Mouse (Mus musculus) retina, postnatal 1 day (tissue): ENCODE measurements around the gene Ddn.

ENCODE experiments used
- DNase-seq: peaks from one replicate; pipeline ENCODE4 v3.0.0-alpha.2; 2012

Gene Ddn

GRCm38 (mm10) chr15:98796803-98797595 is 12.3 kb downstream of the Ddn start:
- peak; percentile 64 for DNase-seq

- DNase-seq = no peak
Observed at GRCm38 (mm10) chr15:98793141-98793698, 16.1 kb downstream of the Ddn start.

DNA sequence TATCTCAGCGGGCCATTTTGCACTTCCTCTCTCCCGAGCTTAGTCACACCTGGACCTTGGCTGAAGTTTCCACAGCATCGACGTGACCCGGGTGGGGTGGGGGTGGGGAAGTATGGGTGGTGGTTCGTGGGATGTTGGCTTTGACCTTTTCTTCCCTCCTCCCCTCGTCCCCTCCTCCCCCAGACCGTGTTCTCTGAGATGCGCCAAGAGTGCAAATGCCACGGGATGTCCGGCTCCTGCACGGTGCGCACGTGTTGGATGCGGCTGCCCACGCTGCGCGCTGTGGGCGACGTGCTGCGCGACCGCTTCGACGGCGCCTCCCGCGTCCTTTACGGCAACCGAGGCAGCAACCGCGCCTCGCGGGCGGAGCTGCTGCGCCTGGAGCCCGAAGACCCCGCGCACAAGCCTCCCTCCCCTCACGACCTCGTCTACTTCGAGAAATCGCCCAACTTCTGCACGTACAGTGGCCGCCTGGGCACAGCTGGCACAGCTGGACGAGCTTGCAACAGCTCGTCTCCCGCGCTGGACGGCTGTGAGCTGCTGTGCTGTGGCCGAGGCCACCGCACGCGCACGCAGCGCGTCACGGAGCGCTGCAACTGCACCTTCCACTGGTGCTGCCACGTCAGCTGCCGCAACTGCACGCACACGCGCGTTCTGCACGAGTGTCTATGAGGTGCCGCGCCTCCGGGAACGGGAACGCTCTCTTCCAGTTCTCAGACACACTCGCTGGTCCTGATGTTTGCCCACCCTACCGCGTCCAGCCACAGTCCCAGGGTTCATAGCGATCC is 16.9 kb downstream of the Ddn start:
- no peak for DNase-seq

DNA sequence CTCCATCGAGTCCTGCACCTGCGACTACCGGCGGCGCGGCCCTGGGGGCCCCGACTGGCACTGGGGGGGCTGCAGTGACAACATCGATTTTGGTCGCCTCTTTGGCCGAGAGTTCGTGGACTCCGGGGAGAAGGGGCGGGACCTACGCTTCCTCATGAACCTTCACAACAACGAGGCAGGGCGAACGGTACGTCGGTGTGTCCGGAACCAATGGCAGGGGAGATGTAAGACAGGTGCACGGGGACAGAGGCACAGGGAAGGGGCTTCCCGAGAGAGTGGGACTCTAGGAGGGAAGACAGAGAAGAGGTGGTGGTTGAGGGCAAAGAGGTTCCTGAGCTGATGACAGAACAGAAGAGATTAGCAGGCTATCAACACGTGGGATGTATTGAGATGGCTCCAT is 17.5 kb downstream of the Ddn start:
- DNase-seq = no peak

DNA sequence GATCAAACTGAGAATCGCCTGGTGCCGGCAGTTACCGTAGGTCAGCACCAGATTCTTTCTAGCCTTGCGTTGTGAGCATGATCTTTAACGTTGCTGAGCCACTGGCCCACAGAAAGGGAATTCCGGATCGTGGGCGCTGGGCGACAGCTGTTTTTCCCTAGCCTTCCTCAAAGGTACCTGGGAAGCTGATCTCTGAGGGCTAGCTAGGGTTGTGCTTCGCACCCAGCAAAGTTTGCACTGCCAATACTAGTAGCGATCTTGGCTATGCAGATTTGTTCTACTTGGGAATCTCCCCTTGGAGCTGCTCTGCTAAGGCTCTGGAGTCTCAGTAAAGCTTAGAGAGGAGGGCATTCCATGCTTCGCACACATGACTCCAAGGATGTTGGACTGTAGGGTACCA is 18.1 kb downstream of the Ddn start:
- DNase-seq = no peak

DNA sequence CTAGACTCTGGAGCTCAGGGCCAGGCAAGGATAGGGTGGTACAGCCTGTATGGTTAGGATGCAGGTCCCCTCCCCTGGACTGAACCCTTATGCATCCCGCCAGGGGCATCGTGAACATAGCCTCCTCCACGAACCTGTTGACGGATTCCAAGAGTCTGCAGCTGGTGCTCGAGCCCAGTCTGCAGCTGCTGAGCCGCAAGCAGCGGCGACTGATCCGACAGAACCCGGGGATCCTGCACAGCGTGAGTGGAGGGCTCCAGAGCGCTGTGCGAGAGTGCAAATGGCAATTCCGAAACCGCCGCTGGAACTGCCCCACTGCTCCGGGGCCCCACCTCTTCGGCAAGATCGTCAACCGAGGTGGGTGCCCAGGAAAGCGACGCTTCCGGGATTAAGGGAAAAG is 18.5 kb downstream of the Ddn start:
- DNase-seq = no peak

DNA sequence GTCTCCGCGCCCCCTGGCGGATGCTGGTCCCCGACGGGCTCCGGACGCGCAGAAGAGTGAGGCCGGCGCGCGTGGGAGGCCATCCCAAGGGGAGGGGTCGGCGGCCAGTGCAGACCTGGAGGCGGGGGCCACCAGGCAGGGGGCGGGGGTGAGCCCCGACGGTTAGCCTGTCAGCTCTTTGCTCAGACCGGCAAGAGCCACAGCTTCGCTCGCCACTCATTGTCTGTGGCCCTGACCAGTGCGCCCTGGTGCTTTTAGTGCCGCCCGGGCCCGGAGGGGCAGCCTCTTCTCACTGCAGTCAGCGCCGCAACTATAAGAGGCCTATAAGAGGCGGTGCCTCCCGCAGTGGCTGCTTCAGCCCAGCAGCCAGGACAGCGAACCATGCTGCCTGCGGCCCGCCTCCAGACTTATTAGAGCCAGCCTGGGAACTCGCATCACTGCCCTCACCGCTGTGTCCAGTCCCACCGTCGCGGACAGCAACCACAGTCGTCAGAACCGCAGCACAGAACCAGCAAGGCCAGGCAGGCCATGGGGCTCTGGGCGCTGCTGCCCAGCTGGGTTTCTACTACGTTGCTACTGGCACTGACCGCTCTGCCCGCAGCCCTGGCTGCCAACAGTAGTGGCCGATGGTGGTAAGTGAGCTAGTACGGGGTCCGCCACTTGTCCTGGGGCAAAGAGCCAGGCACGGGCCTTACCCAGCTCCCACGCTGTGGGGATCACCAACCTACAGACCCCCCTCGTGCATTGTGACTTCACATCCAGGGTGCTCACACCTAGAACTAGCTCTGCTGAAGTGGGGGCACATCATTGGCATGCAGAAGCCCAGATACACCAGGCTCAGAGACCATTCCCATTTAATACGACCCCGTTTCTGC is 19.4 kb downstream of the Ddn start, which contains the start of gene Wnt1:
Gene Wnt1, plus strand, starts transcription at position 197 of the 875 bp plus-strand sequence.
- DNase-seq = peak; percentile 80

- no peak for DNase-seq
Observed at GRCm38 (mm10) chr15:98788972-98789660, 20.2 kb downstream of the Ddn start.

DNA sequence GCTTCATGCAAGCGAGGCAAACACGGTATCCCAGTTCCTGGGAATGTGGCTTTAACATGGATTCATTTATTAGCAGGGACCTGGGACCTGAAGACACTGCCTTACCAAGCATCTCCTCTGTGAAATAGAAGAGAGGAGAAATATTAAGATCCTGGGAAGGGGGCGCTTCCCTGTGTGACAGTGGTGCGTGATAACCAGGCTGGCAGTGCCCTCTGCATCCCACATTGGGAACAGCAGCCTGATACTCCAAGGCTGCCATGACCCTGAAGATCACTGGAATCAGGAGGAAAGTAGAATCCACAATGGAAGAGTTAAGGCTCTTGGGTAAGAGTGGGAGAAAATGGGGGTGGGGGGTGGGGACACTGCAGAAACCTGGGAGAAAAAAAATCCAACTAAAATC is 21.4 kb downstream of the Ddn start:
- peak; percentile 64 for DNase-seq

GRCm38 (mm10) chr15:98785744-98786143 is 23.5 kb downstream of the Ddn start:
- peak; percentile 68 for DNase-seq

DNA sequence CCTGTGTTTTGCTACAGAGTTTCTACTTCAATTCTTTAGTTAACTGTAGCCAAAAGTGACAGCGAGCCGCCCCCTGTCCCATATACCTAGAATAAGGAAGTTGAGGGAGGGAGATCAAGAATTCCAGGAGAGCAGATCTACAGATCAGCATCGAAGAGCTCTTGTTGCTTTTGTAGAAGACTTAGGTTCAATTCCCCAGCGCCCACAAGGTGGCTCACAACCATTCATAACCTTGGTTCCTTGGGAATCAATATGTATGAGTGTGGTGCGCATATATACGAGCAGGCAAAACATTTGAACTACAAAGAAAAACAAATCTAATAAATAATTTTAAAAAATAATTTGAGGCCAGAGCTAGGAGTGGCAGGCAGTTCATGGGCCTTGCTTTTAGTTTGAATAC is 28.1 kb downstream of the Ddn start:
- DNase-seq = no peak

DNA sequence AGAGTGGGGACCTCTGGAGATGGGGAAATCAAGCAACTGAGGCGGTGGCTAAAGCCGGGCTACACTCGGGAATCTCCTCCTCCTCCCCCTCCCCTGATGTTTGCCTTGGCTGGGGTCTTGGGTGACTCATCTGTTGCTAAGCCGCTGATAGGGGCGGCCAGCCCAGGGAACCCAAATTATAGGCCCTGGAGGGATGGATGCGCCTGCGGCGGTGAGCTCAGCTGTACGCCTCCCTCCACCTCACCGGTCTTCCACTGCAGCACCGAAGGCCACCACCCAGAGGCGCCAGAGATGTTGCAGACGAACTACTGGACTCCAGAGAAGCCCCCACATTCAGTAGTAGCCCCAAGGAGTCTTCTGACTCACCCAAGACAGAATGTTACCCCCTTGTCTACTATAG is 28.7 kb downstream of the Ddn start:
- DNase-seq = no peak

- no peak for DNase-seq
Observed at GRCm38 (mm10) chr15:98780075-98780474, 29.2 kb downstream of the Ddn start.

GRCm38 (mm10) chr15:98778806-98779205 is 30.5 kb downstream of the Ddn start:
- DNase-seq = no peak

- no peak for DNase-seq
Observed at GRCm38 (mm10) chr15:98778191-98778770, 31.0 kb downstream of the Ddn start.

- peak; percentile 40 for DNase-seq
Observed at GRCm38 (mm10) chr15:98777762-98778161, 31.5 kb downstream of the Ddn start, which contains the start of gene Wnt10b. TSS of gene Wnt10b (minus strand) at chr15:98778150.

GRCm38 (mm10) chr15:98777005-98777616 is 32.2 kb downstream of the Ddn start:
- DNase-seq = no peak

- DNase-seq = peak; percentile 75
Observed at GRCm38 (mm10) chr15:98776280-98777004, 32.8 kb downstream of the Ddn start.

DNA sequence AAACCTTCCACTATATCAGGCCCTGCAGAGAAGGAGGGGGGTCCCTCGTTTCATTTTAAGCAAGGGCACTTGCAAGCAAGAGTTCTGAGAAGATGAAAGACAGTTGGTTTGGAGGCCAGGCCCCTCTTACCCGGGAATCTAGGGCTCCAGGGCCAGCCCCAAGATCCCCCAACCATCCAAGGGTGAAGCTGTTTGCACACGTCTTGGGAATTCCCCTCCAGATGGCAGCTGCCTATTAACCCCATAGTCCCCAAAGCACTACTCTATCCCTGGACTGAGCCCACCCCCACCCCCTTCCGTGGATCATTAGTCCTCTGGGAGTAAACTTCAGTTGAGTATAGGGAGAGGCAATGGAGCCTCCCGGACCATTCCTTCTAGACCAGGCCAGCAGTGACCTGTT is 33.8 kb downstream of the Ddn start:
- peak; percentile 43 for DNase-seq

- no peak for DNase-seq
Observed at GRCm38 (mm10) chr15:98774096-98774495, 35.2 kb downstream of the Ddn start.
